Mouse (Mus musculus) kidney, postnatal 10 days (tissue): ENCODE results near the gene Gm49325.
A peak's percentile ranks its signal among the peaks of the same experiment; 100 is the strongest.

ENCODE experiments used
- DNase-seq: peaks from one replicate; pipeline ENCODE4 v3.0.0; 2021; ENCODE audit warnings: mixed read lengths

Gm49325 gene

GRCm38 (mm10) chr10:77605908-77606826, at the start of gene Gm49325, which contains the start of gene Sumo3:
TSS of gene Gm49325 (plus strand) at chr10:77606197.
TSS of gene Sumo3 (plus strand) at chr10:77606097.
- DNase-seq = peak; percentile 99

DNA sequence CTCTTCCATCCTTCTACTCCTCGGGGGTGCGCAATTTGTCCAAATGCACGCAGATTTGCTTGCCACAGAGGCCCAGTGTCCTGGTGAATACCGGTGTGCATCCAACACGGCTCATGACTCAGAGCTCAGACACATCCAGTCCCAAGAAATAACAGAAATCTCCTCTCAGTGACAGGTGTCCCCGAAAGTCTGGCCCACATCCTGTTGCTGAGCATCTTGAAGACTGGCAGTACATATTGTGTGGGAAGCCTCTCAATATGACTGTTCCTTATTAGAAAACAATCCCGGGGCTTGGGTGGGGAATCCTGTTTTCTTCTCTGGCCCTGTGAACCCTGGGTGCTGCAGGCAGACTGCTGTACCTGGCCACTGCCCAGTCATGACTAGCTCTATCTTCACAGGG, 49.4 kb upstream of the Gm49325 start:
- no peak for DNase-seq

GRCm38 (mm10) chr10:77557641-77558040, 48.4 kb upstream of the Gm49325 start:
- no peak for DNase-seq

DNA sequence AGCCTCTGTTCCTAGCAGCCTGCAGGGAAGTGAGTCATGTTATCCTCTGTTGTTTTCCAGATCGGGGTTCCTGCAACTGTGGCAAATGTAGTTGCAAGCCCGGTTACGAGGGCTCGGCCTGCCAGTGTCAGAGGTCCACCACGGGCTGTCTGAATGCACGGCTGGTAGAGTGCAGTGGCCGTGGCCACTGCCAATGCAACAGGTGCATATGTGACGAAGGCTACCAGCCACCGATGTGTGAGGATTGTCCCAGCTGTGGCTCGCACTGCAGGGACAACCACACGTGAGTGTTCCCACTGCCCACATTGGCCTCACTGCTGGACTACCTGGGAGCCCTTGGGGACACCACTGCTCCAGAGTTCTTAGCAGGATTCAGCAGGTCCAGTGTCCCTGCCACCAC, 45.9 kb upstream of the Gm49325 start:
- no peak for DNase-seq

- no peak for DNase-seq
These were observed 45.2 kb upstream of the Gm49325 start for GRCm38 (mm10) chr10:77560830-77561229.

DNA sequence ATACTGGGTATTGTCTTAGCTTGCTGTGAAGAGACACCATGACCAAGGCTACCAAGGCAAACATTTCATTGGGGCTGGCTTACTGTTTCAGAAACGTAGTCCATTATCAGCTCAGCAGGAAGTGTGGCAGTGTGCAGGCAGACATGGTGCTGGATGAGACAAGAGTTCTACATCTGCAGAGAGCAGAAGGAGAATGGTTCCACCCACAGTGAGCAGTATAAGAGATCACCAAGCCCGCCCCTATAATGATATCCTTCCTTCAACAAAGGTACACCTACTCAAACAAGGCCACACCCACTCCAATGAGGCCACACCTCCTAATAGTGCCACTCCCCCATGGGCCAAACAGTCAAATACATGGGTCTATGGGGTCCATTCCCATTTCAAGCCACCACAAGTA, 44.5 kb upstream of the Gm49325 start:
- no peak for DNase-seq

DNA sequence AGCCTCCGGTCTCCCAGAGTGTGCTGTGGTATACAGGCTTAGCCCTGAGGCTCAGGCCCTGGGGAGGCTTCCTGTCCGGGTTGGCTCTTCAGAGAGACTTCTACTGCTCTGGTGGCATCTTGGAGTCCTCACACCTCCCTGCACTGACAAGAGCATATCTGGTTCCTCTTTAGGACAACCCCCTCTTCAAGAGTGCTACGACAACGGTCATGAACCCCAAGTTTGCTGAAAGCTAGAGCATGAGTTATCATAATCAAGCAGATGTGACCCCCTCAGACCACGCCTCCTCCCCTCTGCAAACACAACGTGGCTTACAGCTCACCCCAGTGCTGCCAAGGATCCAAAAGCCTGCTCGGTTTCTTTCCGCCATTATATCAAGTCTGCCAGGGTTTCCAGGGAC, 41.0 kb upstream of the Gm49325 start:
- no peak for DNase-seq

DNA sequence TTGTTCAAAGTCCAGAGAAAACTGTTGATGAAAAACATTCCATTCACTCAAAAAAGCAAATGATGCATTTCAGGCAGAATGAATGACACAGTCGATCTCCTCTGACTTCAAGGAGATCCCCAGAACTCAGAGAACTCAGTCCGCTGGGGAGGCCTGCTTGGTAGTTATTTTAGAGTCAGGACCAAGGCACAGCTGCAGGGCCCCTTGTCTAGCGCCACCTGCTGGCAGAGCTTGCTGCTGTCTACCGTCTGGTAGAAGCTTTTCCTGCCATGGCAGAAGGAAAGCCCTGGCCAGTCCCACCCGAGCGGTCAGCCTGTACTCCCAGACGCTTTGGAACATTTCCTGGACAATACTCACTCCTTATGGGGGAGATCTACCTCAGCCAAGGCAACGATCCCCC, 39.3 kb upstream of the Gm49325 start:
- peak; percentile 94 for DNase-seq

DNA sequence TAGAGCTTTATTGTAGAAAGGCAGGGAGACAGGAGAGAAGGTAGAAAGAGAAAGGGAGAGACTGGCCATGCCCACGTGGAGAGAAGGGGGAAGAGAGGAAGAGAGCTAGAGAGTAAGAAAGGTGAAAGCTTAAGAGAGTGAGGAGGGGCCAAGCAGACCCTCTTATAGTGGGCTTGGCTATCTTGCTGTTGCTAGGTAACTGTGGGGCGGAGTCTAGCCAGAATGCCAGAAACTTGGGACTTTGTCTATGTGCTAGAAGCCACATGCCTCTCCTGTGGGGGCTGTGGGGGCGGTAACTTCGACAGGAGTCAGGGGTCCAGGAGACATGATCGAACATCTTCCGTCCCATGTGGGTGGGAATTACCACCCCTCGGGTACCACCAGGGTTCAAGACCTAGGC, 36.5 kb upstream of the Gm49325 start:
- no peak for DNase-seq

DNA sequence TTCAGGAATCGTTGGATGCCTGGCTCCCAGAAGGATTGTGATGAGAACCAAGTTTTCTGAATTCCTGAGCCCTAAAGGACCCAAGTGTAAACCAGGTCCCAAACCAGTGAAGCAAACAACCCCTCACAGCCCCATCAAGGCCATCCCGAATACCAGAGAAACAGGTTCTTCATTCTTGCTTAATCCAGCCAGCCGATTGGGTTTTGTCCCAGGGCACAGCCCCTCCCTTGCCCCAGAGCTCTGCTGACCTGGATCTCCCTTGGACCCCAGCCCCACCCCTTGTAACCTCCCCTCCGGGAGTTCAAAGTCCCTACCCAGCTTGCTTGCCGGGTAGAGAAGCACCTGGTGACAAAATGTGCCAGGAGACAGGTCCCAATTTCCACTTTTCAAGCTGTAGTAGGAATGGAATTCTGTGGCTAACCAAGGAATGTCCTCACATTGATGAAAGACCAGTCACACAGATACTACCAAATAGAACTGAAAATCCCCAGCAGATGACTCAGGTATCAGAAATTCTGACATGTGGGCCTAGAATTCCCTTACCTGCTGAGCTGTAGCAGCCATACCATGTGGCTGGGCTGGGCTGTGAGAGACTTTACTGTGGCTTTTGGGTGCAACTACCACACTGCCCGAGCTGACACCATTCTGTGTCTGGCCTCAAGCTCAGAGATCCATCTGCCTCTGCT, 35.9 kb upstream of the Gm49325 start:
- peak; percentile 54 for DNase-seq

DNA sequence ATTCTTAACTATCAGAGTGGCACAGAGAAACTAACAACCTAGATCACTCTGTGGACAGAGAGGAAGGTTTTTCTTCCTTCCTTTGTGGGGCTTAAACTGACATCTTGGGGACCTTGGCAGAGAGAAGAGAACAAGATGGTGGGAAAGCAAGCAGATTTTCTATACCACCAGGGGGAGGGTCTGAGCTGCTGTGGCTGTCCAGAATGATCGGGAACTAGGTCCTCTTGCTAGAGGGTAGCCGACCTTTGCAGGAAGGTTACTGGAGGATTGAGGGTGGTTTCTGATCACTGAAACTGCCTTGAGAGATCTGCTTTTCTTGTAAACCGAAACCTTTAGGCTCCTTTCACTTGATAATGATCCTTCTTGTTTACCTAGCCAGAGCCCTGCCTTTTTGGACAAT, 33.8 kb upstream of the Gm49325 start:
- no peak for DNase-seq

GRCm38 (mm10) chr10:77573162-77573561, 32.8 kb upstream of the Gm49325 start:
- no peak for DNase-seq

GRCm38 (mm10) chr10:77580027-77580920, 25.7 kb upstream of the Gm49325 start:
- no peak for DNase-seq

- no peak for DNase-seq
These were observed 25.0 kb upstream of the Gm49325 start for GRCm38 (mm10) chr10:77581023-77581407.

DNA sequence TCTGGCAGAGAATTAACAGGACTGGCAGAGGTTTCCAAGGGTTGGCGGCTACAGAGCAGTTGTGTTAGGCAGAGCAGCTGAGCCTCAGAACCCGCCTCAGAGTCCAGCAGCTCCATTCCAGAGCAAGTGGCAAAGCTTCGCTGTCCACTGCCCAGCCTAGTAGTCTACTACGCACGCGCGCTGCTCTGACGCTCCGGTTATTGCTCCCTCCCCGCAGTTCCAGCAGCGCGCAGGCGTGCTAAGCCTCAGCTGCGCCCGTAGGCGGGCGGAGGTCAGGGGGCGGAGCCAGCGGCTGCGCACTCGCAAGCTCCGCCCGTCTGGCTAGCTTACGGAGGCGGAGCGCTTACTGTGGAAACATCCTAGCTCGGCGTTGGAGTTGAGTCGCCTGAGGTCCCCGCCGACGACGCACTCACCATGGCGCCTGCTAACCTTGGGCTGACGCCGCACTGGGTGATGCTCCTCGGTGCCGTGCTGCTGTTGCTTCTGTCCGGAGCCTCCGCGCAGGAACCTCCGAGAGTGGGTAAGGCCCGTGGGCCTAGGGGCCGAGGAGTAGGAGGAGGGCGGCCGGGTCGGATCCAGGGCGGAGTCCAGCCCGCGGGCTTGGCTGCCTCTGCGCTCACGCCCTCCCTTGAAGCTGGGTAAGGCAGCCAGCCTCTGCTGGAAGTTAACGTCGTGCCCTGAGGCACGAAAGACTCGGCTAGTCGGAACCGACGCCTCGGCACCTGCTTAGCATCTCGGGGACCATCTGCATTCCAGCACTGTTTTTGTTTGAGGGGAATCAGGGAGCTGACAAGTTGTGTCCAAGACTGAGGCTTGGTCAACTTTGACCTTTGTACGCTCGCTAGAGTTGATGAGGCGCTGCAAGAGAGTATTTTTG, 24.4 kb upstream of the Gm49325 start, which contains the start of gene Pttg1ip:
Pttg1ip (plus strand) TSS at position 313 of the 877 bp plus-strand sequence.
- DNase-seq = peak; percentile 98

DNA sequence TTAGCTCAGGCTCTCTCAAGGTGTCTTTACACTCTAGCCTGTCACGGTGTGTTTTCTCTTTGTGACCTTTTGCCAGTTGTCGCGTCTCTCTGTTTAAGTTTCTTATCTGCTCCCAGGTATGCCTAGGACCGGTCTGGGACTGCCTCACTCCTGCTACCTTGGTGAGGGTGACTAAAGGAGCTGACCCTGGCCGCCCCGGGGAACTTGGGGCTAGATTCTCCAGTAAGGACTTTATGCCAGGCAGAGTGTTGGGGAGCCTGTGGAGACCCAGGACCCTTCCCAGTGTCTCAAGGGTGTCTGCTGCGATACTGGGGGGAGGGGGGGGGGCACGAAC, 23.7 kb upstream of the Gm49325 start:
- DNase-seq = no peak

DNA sequence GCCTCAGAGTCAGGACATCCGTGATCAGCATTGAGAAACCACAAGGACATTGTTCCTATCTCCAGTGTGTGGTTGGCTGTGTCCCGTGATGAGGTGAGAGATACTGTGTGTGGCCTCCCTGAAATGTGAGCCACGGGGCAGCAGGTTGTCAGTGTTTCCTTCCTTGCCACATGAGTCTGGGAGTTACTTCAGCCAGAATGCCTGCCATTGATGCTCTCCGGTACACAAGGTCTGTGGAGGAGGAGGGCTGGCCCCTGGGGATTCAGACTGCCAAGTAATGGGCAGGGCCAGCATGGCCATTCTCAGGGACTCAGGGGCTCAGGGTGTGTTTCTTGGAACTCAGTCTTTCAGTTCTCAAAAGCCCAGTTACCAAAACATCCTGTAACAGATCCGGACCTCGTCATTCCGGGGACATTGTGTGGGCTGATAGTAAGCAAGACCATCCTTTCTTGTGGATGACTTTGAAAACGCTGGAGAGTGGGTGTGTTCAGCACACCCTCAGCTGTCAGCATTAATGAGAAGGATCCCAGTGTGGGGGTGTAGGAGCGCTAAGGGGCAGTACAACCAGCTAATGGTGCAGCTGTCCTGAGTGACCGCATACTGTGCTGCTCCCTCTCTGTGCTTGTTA, 22.1 kb upstream of the Gm49325 start:
- DNase-seq = no peak

DNA sequence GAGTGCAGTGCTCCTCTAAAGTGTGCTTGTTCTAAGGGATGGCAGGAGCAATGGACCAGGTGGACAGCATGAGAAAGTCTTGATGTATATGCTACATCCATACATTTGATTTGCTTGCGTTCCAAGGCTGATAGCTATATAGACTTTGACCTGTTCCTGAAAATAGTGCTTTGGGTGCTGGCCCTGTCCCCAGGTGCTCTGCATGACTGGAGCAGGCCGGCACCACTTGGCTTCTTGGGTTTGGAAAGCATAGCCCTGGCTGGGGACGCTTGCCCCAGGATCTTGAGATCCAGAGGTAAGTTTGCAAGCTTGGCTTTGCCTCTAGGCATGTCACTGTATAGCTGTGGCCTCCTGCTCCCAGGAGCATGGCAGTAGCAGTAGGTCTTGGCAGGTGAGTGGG, 19.4 kb upstream of the Gm49325 start:
- no peak for DNase-seq

DNA sequence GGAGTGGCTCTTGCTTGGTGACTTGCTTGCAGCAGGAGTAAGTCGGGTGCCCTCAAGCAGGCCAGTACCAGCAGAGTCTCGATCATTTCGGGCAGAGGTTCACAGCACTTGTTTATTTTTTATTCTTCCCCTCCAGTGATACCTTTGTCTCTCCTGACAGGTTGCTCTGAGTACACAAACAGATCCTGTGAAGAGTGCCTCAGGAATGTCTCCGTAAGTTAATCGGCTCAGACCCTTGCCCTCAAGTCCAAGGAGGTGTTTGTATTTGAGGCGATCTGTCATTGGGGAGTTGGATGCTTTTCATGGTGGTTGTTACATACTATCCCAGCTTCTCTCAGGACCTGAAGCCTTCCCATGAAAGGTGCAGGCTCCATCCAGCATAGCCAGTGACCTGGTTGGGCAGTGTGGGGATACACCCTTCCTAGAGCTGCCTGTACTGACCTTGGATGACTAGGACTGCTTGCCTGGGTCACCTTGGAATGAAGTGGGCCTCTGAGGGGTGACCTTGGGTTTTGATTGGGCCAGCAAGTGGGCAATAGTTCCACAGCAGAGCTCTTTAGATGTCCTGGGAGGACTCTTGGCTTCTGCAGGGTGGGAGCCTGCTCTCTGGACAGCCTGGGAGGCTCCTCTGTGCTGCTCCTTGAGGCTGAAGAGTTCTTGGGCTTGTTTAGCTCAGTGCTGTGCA, 18.8 kb upstream of the Gm49325 start:
- DNase-seq = no peak

DNA sequence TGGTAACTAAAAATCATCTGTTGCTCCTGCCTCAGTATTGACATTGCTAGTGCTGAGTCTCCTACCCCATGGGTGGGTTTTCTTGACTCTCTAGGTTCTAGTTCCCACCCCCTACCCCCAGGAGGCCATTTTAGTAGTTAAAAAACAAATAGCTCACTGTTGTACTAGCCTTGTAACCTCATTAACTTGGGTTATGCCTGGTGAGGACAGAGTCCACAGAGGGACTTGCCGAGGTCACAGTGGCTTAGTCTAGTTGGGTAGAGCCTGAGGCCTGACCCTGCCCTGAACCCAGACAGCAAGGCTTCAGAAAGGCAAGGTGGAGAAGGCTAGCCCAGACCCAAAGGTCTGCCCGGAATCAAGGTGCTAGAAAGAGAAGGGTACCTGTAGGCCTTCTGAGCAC, 18.0 kb upstream of the Gm49325 start:
- no peak for DNase-seq

DNA sequence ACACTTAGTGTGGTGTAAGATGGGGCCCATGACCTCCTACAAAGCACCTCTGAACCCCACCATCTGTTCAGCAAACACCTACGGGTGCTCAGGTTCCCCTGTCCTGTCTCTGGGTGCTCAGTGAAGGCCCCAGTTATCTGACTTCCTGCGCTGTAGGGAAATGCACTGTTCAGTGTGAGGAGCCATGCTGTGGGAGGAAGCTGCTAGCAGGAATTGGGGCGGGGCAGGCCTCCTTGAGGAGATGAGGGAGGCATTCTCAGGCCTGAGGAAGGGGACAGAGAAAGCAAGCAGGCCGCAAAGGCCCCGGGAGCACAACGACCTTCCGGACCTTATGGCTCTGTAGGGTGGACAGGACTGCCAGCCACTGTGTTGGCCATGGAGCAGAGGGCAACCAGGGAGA, 16.9 kb upstream of the Gm49325 start:
- no peak for DNase-seq
